8 mouse cellular contexts compared by ENCODE assay signal in genomic region chr11:76085898-76086591, GRCm38 (mm10). TPM values are rescaled to one million over a fixed set of nuclear protein-coding genes. Genes with fewer than 3 reads are reported as not detected.
DNase-seq lines count a peak whose midpoint lies in the region; ATAC-seq and TF ChIP-seq lines count a peak whose summit lies in the region.

No protein-coding gene starts in this region.

- H3K27ac ChIP-seq in embryonic facial prominence, embryonic 10.5 days (replicated peaks): no peak overlapping the region
- no peak overlapping the region for H3K27ac ChIP-seq in lung, postnatal 0 days (ENCODE audit: low read length)

- peaks cover 17% of the 10 kb centered on the region for H3K4me1 ChIP-seq in embryonic facial prominence, embryonic 10.5 days
- H3K4me1 ChIP-seq in lung, postnatal 0 days (ENCODE audit: insufficient read depth, low read depth, low read length): no peaks in the 10 kb centered on the region

- DNase-seq in CD4-positive, CD25-positive, alpha-beta regulatory T cell, adult 2 months (ENCODE audit: low read depth, low spot score): peak; percentile 67
- DNase-seq in layer of hippocampus, postnatal 10 days (ENCODE audit: low spot score in 2 of 2): peak; percentile 22 to 44
- DNase-seq in layer of hippocampus, adult 9-11 months: no peak
- DNase-seq in adipocyte (ENCODE audit: low spot score): peak; percentile 33
- DNase-seq in embryonic facial prominence, embryonic 10.5 days (ENCODE audit: low spot score): peak; percentile 55
- DNase-seq in lung, postnatal 0 days (ENCODE audit: low spot score): peak; percentile 15
- DNase-seq in splenic B cell, adult 2 months (ENCODE audit: low read depth, low spot score): peak; percentile 70

- no peak for TF ChIP-seq EP300 in lung, postnatal 0 days (IDR thresholded peaks at IDR 0.05)

- peaks cover 42% of the 10 kb centered on the region for H3K36me3 ChIP-seq in embryonic facial prominence, embryonic 10.5 days (replicated peaks)
- 0 out of 2 replicates have a peak, but pooled peaks cover 3% of the 10 kb centered on the region for H3K36me3 ChIP-seq in lung, postnatal 0 days (ENCODE audit: insufficient read depth, low read length)
- peaks cover 10% of the 10 kb centered on the region; the same call in 1 of the 2 replicates for H3K36me3 ChIP-seq in splenic B cell, adult 2 months (ENCODE audit: control insufficient read depth, insufficient read depth, low read length, poor library complexity, severe bottlenecking)

- no peak overlapping the region for H3K9ac ChIP-seq in lung, postnatal 0 days (replicated peaks; ENCODE audit: low read depth)

- no peak overlapping the region for H3K4me2 ChIP-seq in lung, postnatal 0 days (replicated peaks; ENCODE audit: low read depth, low read length)

- no peak overlapping the region for H3K4me3 ChIP-seq in embryonic facial prominence, embryonic 10.5 days
- no peak overlapping the region for H3K4me3 ChIP-seq in lung, postnatal 0 days (ENCODE audit: low read depth, low read length)

- 69% methylated on average over 5 of the region's 5 CpGs for WGBS in embryonic facial prominence, embryonic 10.5 days
- WGBS in lung, postnatal 0 days: 76% methylated on average over 5 of the region's 5 CpGs

- ATAC-seq in CD4-positive, CD25-positive, alpha-beta regulatory T cell, adult 4 months: no peak
- ATAC-seq in lung, postnatal 0 days: no peak

- TF ChIP-seq CTCF in lung, postnatal 0 days (IDR thresholded peaks at IDR 0.05): peak; percentile 84

- H3K27me3 ChIP-seq in embryonic facial prominence, embryonic 10.5 days (replicated peaks; ENCODE audit: low read depth, poor library complexity, severe bottlenecking): no peaks in the 10 kb centered on the region
- H3K27me3 ChIP-seq in lung, postnatal 0 days (replicated peaks; ENCODE audit: insufficient read depth, low read length): no peaks in the 10 kb centered on the region
- H3K27me3 ChIP-seq in splenic B cell, adult 2 months (ENCODE audit: control insufficient read depth, insufficient read depth, low read length, poor library complexity, severe bottlenecking): no peaks in the 10 kb centered on the region

- no peaks in the 10 kb centered on the region for H3K9me3 ChIP-seq in embryonic facial prominence, embryonic 10.5 days
- no peaks in the 10 kb centered on the region for H3K9me3 ChIP-seq in lung, postnatal 0 days (ENCODE audit: low read length)

RNA-seq across cellular contexts. Expression of gene Rflnb, which starts 58.5 kb away (rescaled TPM):
- polyA plus RNA-seq in CD4-positive, CD25-positive, alpha-beta regulatory T cell, adult 4 months (2017; shearing (Covaris generic)): 10 to 100 TPM; 13.4 to 14.2 TPM
- total RNA-seq in layer of hippocampus, postnatal 10 days (2021): 10 to 100 TPM; 16.9 to 20.5 TPM
- polyA plus RNA-seq in embryonic facial prominence, embryonic 10.5 days (2016; fragmentation: Nextera tagmentation; extraction: Ambion mirVana): 24.6 and 29.7 TPM in 2 replicates
- 54.3 and 54.4 TPM in 2 replicates for polyA plus RNA-seq in lung, postnatal 0 days (2015; fragmentation: Nextera tagmentation; extraction: Ambion mirVana)
